Mouse (Mus musculus) cortical plate, adult 2 months (tissue): ENCODE measurements at regions not wholly inside any gene's neighbourhood (a gene's known extent, or its start where the extent isn't known, plus 50 kb on each side); places are given as distances from the start of the nearest gene placed in this dataset.

Experiments used
- H3K27ac ChIP-seq: fragments of 200-500 bp; 2 replicates; pipeline ENCODE4 v1.5.1; 2012; ENCODE audit warnings: low read length, control low read depth, inconsistent platforms; ENCODE audit not compliant: insufficient read depth
- H3K4me1 ChIP-seq: fragments of 200-500 bp; 2 replicates; pipeline ENCODE4 v1.6.1; 2011; ENCODE audit warnings: low read length; ENCODE audit not compliant: control insufficient read depth, insufficient read depth
- H3K4me3 ChIP-seq: fragments of 200-500 bp; 2 replicates; pipeline ENCODE4 v1.5.1; 2011; ENCODE audit warnings: mild to moderate bottlenecking, low read length, control low read depth; ENCODE audit not compliant: insufficient read depth
- CTCF ChIP-seq: fragments of 200-500 bp; IDR thresholded peaks from 2 replicates; pipeline ENCODE4 v1.5.1; 2011; ENCODE audit warnings: mild to moderate bottlenecking, control low read depth, low read length; ENCODE audit not compliant: insufficient read depth; ENCODE audit errors: extremely low read depth
- POLR2A ChIP-seq: fragments of 200-500 bp; IDR thresholded peaks from 2 replicates; pipeline ENCODE4 v1.6.1; 2011; ENCODE audit warnings: mild to moderate bottlenecking, low read length, control low read depth; ENCODE audit not compliant: insufficient read depth; ENCODE audit errors: extremely low read depth

DNA sequence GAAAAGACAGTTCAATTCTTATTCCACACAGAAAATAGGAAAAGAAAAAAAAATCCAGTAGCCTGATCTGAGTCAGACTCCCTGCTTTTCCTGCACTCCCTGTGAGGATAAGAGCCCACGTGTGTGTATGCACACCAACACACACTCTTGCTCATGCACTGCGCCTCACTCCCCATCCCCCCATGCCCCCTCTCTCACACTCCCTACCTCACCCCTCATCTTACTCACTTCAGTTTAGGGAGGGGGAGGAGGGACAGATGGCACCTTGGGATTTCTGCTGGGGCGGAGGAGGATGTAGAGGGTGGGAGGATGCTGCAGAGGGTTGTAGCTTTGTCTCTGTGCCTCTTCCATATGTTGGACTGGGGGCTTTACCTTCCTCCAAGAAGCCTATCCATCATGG, 85.8 kb upstream of the Sulf2 start:
- H3K4me1 ChIP-seq, result peaks cover 2% of the 10 kb centered on the region; the same call in 1 of the 2 replicates
- TF ChIP-seq POLR2A, result no peak
- TF ChIP-seq CTCF, result no peak
- H3K4me3 ChIP-seq, result no peak overlapping the region
- H3K27ac ChIP-seq, result no peak overlapping the region

DNA sequence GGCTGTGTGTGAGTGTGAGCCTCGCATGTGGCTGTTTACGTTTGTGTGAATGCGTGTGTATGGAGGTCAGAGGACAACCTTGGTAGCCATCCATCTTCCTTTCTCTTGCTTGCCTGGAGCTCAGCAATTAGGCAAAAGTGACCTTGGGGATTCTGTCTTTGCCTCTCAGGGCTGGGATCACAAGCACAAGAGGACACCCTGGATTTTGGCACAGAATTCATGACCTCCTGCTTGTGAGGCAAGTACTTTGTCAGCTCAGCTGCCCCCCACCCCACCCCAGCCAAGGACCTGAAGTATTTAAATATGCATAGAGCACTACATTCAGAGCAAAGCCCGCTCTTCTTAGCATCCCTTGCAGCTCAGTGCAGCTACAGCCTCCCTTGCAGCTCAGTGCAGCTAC, 84.6 kb upstream of the Sulf2 start:
- Histone ChIP-seq H3K4me3 (no peak overlapping the region), H3K4me1 (peaks cover 2% of the 10 kb centered on the region; the same call in 1 of the 2 replicates), H3K27ac (no peak overlapping the region)
- TF ChIP-seq CTCF (no peak), POLR2A (no peak)

DNA sequence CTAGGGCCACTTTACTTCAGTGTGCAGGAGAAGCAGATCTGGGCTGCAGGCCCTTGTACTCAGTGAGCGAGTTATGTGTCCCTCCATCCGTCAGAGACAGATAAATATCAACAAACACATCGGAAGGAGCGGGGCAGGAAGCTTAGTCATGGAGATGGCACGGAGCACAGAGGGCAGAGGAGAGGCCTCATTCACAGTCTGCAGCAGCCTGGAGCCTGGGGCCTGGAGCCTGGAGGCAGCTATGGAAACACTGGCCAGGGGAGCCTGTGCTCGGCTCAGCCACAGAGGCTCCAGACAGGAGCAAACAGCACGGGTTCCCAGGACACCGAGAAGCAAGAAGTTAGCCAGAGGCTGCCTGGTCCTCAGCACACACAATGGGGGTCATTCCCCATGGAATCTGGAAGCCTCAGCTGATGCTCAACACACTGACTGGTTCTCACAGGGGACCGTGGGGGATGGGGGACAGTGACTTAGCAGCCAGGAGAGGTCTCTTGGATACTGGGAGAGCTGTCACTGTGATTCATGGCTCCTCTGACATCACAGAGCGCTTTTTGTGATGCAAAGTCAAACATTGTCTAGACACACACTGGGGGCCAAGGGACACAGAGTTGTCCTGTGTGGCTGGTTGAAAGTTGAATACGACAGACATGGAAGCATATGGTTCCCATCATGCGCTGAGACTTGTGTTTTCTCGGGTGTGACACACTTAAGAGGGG, 82.2 kb upstream of the Sulf2 start:
- Histone ChIP-seq H3K27ac (no peak overlapping the region), H3K4me3 (no peak overlapping the region), H3K4me1 (peaks cover 2% of the 10 kb centered on the region; the same call in 1 of the 2 replicates)
- TF ChIP-seq POLR2A (no peak), CTCF (no peak)

DNA sequence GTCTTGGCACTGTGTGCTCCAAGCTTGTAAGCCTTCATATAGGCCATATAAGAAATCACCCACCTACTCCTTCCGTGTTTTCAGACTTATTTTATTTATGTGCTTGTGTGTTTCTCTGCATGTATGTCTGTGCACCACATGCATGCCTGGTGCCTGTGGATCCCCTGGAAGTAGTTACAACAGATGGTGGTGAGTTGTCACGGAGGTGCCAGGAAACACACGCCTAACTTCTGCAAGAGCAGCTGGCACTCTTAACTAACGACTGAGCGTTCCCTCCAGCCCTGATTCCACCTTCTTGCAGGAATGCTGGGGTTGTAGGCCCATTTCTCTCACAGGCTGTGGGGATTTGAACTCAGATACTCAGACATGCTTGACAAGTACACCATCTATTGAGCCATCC, 80.6 kb upstream of the Sulf2 start:
- peaks cover 2% of the 10 kb centered on the region; the same call in 1 of the 2 replicates for H3K4me1 ChIP-seq
- no peak overlapping the region for H3K27ac ChIP-seq
- no peak overlapping the region for H3K4me3 ChIP-seq
- no peak for TF ChIP-seq CTCF
- no peak for TF ChIP-seq POLR2A

DNA sequence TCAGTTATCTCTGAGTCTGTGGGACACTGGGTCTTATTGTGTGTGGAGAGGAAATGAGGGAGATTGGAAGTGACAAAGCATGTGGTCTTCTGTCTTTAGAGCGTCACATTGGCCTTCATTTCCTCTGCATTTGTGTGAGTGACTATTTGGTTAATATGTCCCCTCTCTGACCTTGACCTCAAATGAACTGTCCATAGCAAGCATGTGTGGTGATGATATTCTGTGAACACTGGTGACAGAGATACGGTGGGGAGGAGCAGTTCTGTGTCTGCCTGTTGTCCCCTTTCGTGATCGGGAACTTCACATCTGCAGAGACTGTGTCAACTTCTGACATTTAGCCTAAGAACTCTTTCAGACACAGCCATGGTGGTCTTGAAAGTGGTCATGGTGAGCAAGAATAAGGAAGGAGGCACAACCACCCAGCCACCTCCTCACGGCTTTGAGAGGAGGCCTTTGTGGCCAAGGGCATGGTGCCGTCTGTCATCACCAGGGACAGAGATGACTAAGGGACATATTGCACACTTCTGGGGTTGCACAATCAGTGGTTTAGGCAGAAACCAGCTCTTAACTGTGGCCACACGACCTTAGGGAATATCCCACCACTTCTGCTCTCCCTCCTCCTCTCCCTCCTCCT, 79.2 kb upstream of the Sulf2 start:
- H3K4me3 ChIP-seq, result no peak overlapping the region
- H3K27ac ChIP-seq, result no peak overlapping the region
- TF ChIP-seq POLR2A (no peak), CTCF (no peak)
- peaks cover 2% of the 10 kb centered on the region; the same call in 1 of the 2 replicates for H3K4me1 ChIP-seq

DNA sequence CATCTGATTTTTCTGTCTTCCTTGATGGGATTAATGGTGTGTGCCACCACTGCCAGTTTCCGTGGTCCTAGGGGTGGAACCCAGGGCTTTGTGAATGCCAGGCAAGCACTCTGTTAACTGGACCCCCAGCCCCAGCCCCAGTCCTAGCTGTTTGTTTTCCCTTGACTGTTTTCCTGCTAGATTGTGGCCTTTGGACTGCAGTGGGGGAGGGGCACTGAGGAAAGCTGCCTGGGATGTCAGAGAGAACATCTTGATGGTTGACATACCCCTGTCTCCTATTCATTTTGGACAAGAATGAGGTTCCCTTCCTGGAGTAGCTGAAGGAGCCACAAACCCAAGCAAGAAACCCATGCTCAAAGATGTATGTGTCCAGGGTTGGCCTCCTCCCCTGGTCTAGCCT, 77.8 kb upstream of the Sulf2 start:
- no peak for TF ChIP-seq POLR2A
- no peak for TF ChIP-seq CTCF
- Histone ChIP-seq H3K4me3 (no peak overlapping the region), H3K4me1 (no peaks in the 10 kb centered on the region), H3K27ac (no peak overlapping the region)

DNA sequence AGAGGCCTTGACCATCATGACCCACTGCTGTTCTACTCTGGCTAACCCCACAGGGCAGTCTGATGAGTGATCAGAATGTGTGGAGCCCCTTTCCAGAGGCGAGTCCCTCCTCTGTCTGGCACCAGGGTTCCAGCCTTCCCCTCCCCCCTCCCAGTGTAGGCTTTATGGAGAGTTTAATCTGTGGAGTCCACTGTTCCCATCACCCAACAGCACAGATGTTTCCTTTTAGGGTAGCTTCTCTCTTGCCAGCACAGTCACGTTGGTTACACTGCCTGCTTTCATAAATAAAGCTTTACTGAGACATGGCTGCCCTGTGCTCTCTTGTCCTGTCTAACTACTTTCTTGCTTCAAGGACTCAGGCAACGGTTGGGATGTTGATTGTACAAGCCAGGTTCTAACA, 76.9 kb upstream of the Sulf2 start:
- no peak overlapping the region for H3K27ac ChIP-seq
- no peaks in the 10 kb centered on the region for H3K4me1 ChIP-seq
- no peak overlapping the region for H3K4me3 ChIP-seq
- TF ChIP-seq POLR2A (no peak), CTCF (no peak)

DNA sequence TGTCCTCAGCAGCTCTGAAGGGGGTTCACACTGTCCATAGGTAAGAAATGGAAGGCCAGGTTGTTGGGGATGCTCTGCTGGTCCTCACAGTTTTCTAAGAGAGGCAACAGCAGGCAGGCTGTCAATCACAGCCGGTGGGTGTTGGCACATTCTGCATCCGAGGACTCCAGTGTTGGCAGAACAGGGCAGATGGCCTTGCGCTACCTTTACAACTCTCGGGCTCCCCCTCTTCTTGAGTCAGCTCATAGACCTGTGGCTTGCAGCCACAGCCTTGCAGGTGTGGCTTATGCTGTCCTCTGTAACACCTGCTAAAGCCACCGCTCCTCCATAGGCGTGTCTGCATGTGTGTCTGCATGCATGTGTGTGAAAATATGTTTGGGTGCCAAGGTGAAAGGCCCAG, 75.2 kb upstream of the Sulf2 start:
- TF ChIP-seq POLR2A, result no peak
- no peak for TF ChIP-seq CTCF
- Histone ChIP-seq H3K4me3 (no peak overlapping the region), H3K27ac (no peak overlapping the region)

DNA sequence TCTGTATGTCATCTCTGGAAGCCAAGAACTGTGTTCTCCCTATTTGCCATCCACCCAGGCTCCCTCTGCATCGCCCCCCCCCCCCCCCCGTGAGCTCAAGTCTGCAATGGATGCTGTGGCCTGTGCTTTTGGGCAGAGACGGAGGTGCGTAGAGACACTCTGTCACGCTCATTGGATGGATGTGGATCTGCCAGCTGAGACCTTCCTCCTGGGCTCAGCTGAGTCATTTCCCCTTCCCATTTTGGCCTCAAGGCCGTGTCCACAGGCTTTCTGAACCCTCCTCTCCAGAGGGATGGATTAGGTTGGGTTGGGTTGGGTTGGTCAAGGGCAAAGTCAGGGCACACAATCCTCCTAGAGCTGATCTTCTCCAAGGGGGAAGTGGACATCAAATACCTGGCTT, 72.9 kb upstream of the Sulf2 start:
- Histone ChIP-seq H3K4me3 (no peak overlapping the region), H3K4me1 (no peaks in the 10 kb centered on the region), H3K27ac (no peak overlapping the region)
- TF ChIP-seq POLR2A (no peak), CTCF (no peak)

More for the DNA sequence above, 75.2 kb upstream of the Sulf2 start:
- no peaks in the 10 kb centered on the region for H3K4me1 ChIP-seq

DNA sequence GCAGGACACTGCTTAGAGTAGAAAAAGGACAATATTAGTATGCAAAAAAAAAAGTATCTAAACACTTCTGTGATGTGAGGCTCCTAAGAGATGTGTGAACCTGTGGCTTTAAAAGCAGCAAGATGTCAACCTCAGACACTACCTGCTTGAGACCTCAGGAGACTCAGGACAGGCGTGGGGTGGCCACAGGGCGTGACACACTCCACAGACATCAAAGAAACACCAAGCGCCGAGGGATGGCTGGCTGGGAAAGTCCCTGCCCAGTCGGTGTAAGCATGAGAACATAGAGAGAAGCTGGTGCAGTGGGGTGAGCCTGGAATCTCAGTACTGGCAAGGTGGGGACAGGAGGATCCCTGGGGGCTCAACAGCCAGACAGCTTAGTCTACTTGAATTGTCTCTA, 72.0 kb upstream of the Sulf2 start:
- Histone ChIP-seq H3K4me3 (no peak overlapping the region), H3K4me1 (no peaks in the 10 kb centered on the region)
- no peak for TF ChIP-seq POLR2A
- TF ChIP-seq CTCF, result no peak

DNA sequence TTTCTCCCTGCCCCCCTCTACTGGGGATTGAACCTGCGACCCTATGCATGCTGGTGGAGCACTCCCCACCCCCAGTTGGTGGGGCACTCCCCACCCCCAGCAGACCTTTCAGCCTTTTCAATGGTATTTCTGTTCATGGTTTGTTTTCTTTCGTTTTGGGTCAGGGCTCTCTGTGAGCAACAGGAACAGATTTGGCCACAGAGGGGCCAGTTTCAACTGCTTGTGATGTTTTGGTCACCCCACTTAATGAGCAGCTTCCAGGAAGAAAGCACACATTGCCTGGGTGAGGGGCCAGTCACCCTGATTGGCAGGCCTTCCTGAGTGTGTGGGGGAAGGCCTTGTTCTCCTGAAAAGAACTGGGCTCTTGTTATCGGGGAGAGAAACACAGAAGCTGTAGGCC, 71.5 kb upstream of the Sulf2 start:
- no peak for TF ChIP-seq POLR2A
- no peak for TF ChIP-seq CTCF

More for the DNA sequence above, 72.0 kb upstream of the Sulf2 start:
- no peak overlapping the region for H3K27ac ChIP-seq

More for the DNA sequence above, 71.5 kb upstream of the Sulf2 start:
- Histone ChIP-seq H3K4me1 (no peaks in the 10 kb centered on the region), H3K27ac (no peak overlapping the region), H3K4me3 (no peak overlapping the region)
